Mouse (Mus musculus): ENCODE data around the gene Kdm5a. TPM values are rescaled to one million over a fixed set of nuclear protein-coding genes. Genes with fewer than 3 reads are reported as not detected.

Gene Kdm5a
- total RNA-seq, 2 experiments from 2014 or later = 21.1 to 23.8 TPM

GRCm38 (mm10) chr6:120466609-120467329 is 102.8 kb downstream of the Kdm5a start:
- intact Hi-C loops (cut with DNase I; ENCODE audit: low total_unique reads) = no loop called here

GRCm38 (mm10) chr6:120468259-120468658 is 104.3 kb downstream of the Kdm5a start:
- DNase-seq = no peak
- intact Hi-C loops (cut with DNase I; ENCODE audit: low total_unique reads) = no loop called here

More at GRCm38 (mm10) chr6:120466609-120467329, 102.8 kb downstream of the Kdm5a start:
- DNase-seq = no peak

- no peak for DNase-seq
- intact Hi-C loops (cut with DNase I; ENCODE audit: low total_unique reads) = no loop called here
These were observed 105.3 kb downstream of the Kdm5a start for GRCm38 (mm10) chr6:120469268-120469667.

GRCm38 (mm10) chr6:120469770-120470169 is 105.8 kb downstream of the Kdm5a start:
- no peak for DNase-seq
- intact Hi-C loops (cut with DNase I; ENCODE audit: low total_unique reads) = no loop called here

GRCm38 (mm10) chr6:120470666-120471065 is 106.7 kb downstream of the Kdm5a start:
- no peak for DNase-seq
- intact Hi-C loops (cut with DNase I; ENCODE audit: low total_unique reads) = no loop called here

- intact Hi-C loops (cut with DNase I; ENCODE audit: low total_unique reads) = no loop called here
- no peak for DNase-seq
These were observed 108.1 kb downstream of the Kdm5a start for GRCm38 (mm10) chr6:120471991-120472441.

GRCm38 (mm10) chr6:120472455-120473140 is 108.7 kb downstream of the Kdm5a start:
- DNase-seq = no peak
- intact Hi-C loops (cut with DNase I; ENCODE audit: low total_unique reads) = no loop called here

GRCm38 (mm10) chr6:120473427-120473826 is 109.5 kb downstream of the Kdm5a start:
- intact Hi-C loops (cut with DNase I; ENCODE audit: low total_unique reads) = no loop called here

GRCm38 (mm10) chr6:120475288-120475687 is 111.4 kb downstream of the Kdm5a start:
- intact Hi-C loops (cut with DNase I; ENCODE audit: low total_unique reads) = no loop called here
- DNase-seq = no peak

More at GRCm38 (mm10) chr6:120473427-120473826, 109.5 kb downstream of the Kdm5a start:
- no peak for DNase-seq

GRCm38 (mm10) chr6:120479302-120479701 is 115.4 kb downstream of the Kdm5a start:
- intact Hi-C loops (cut with DNase I; ENCODE audit: low total_unique reads) = no loop called here
- DNase-seq = no peak

- no peak for DNase-seq
- intact Hi-C loops (cut with DNase I; ENCODE audit: low total_unique reads) = no loop called here
These were observed 116.4 kb downstream of the Kdm5a start for GRCm38 (mm10) chr6:120480361-120480760.

GRCm38 (mm10) chr6:120481538-120481937 is 117.6 kb downstream of the Kdm5a start:
- intact Hi-C loops (cut with DNase I; ENCODE audit: low total_unique reads) = no loop called here
- DNase-seq = no peak

GRCm38 (mm10) chr6:120482021-120482420 is 118.1 kb downstream of the Kdm5a start:
- DNase-seq = no peak
- intact Hi-C loops (cut with DNase I; ENCODE audit: low total_unique reads) = no loop called here

- intact Hi-C loops (cut with DNase I; ENCODE audit: low total_unique reads) = no loop called here
- no peak for DNase-seq
These were observed 118.8 kb downstream of the Kdm5a start for GRCm38 (mm10) chr6:120482756-120483155.

GRCm38 (mm10) chr6:120483211-120483626 is 119.3 kb downstream of the Kdm5a start:
- DNase-seq = peak; percentile 51
- intact Hi-C loops (cut with DNase I; ENCODE audit: low total_unique reads) = no loop called here

- no peak for DNase-seq
- intact Hi-C loops (cut with DNase I; ENCODE audit: low total_unique reads) = no loop called here
These were observed 121.1 kb downstream of the Kdm5a start for GRCm38 (mm10) chr6:120485038-120485437.

- intact Hi-C loops (cut with DNase I; ENCODE audit: low total_unique reads) = no loop called here
- DNase-seq = no peak
These were observed 122.2 kb downstream of the Kdm5a start for GRCm38 (mm10) chr6:120486051-120486510.

GRCm38 (mm10) chr6:120488647-120489046 is 124.7 kb downstream of the Kdm5a start:
- DNase-seq = no peak
- intact Hi-C loops (cut with DNase I; ENCODE audit: low total_unique reads) = no loop called here

GRCm38 (mm10) chr6:120489461-120489860 is 125.5 kb downstream of the Kdm5a start:
- intact Hi-C loops (cut with DNase I; ENCODE audit: low total_unique reads) = no loop called here
- DNase-seq = no peak

GRCm38 (mm10) chr6:120491064-120491463 is 127.1 kb downstream of the Kdm5a start:
- DNase-seq = no peak
- intact Hi-C loops (cut with DNase I; ENCODE audit: low total_unique reads) = no loop called here
